Mouse (Mus musculus): ENCODE data around the gene Atp6v0d1. TPM values are rescaled to one million over a fixed set of nuclear protein-coding genes. Genes with fewer than 3 reads are reported as not detected.
A peak's percentile ranks its signal among the peaks of the same experiment; 100 is the strongest.

Gene Atp6v0d1
- total and polyA plus RNA-seq, 3 experiments = 48.8 to 53.6 (median 51.0) TPM

- Histone ChIP-seq H3K4me2 (ENCODE audit: insufficient read depth, low read depth, poor library complexity, severe bottlenecking) (no peak overlapping the region), H3K4me3 (replicated peaks in 1 of 3; ENCODE audit: low read depth in 2 of 3, low read length in 2 of 3, poor library complexity in 1 of 3) (no peak overlapping the region), H3K36me3 (replicated peaks in 1 of 2; ENCODE audit: control insufficient read depth in 1 of 2, insufficient read depth in 1 of 2, low read length in 1 of 2) (peaks cover 0 to 17% of the 10 kb centered on the region in 2 experiments), H3K27ac (ENCODE audit: insufficient read depth, low read depth) (no peak overlapping the region), H3K79me2 (replicated peaks; ENCODE audit: control insufficient read depth, extremely low read depth, insufficient read depth, poor library complexity, severe bottlenecking) (no peaks in the 10 kb centered on the region), H3K9me3 (replicated peaks; ENCODE audit: low read length) (no peaks in the 10 kb centered on the region), H3K9ac (ENCODE audit: insufficient read depth, low read depth) (no peak overlapping the region), H3K4me1 (ENCODE audit: control insufficient read depth in 1 of 2, insufficient read depth in 2 of 2) (peaks cover 7 to 33% of the 10 kb centered on the region in 2 experiments), H3K27me3 (replicated peaks) (no peaks in the 10 kb centered on the region)
- in situ Hi-C loops (cut with MboI; ENCODE audit: low pct_ligation_motif_present, low pct_unique_long_range_greater_than_20kb, low sequenced_read_pairs) (no loop called here), dilution Hi-C loops (cut with MboI; ENCODE audit: extremely low pct_ligation_motif_present, extremely low pct_unique_long_range_greater_than_20kb, low sequenced_read_pairs) (no loop called here)
- no peak for DNase-seq (ENCODE audit: extremely low read depth)
- TF ChIP-seq POLR2AphosphoS2 (IDR thresholded peaks at IDR 0.05; ENCODE audit: low read depth, low read length) = no peak
- no peak for TF ChIP-seq RAD21 (IDR thresholded peaks at IDR 0.05; ENCODE audit: low read depth, low read length)
- TF ChIP-seq RCOR1 (conservative IDR thresholded peaks at IDR 0.05; ENCODE audit: low read depth, low read length) = no peak
- no peak for TF ChIP-seq ELF1 (IDR thresholded peaks at IDR 0.05; ENCODE audit: low read depth, low read length)
- no peak for TF ChIP-seq POLR2A (IDR thresholded peaks at IDR 0.05; ENCODE audit: low read depth, low read length)
- no peak for TF ChIP-seq MEF2A (IDR thresholded peaks at IDR 0.05; ENCODE audit: borderline replicate concordance, low read depth, low read length)
- no peak for TF ChIP-seq MAZ (IDR thresholded peaks at IDR 0.05; ENCODE audit: low read depth, low read length)
- no peak for TF ChIP-seq MXI1 (IDR thresholded peaks at IDR 0.05; ENCODE audit: low read depth, low read length)
- TF ChIP-seq NELFE (IDR thresholded peaks at IDR 0.05; ENCODE audit: low read depth, low read length) = no peak
- no peak for TF ChIP-seq HCFC1 (IDR thresholded peaks at IDR 0.05; ENCODE audit: low read depth, low read length)
- no peak for TF ChIP-seq ZMIZ1 (IDR thresholded peaks at IDR 0.05; ENCODE audit: low read depth, low read length)
These were observed 43.5 kb upstream of the Atp6v0d1 start for GRCm38 (mm10) chr8:105609355-105609754.

- no peak overlapping the region for H3K4me2 ChIP-seq (ENCODE audit: insufficient read depth, low read depth, poor library complexity, severe bottlenecking)
- no peak overlapping the region for H3K4me3 ChIP-seq (replicated peaks in 1 of 3; ENCODE audit: low read depth in 2 of 3, low read length in 2 of 3, poor library complexity in 1 of 3)
- DNase-seq (ENCODE audit: extremely low read depth) = peak; percentile 67
- H3K4me1 ChIP-seq (ENCODE audit: control insufficient read depth in 1 of 2, insufficient read depth in 2 of 2) = peaks cover 7 to 36% of the 10 kb centered on the region in 2 experiments
- no peak overlapping the region for H3K9ac ChIP-seq (ENCODE audit: insufficient read depth, low read depth)
- no peaks in the 10 kb centered on the region for H3K9me3 ChIP-seq (replicated peaks; ENCODE audit: low read length)
- dilution Hi-C loops (cut with MboI; ENCODE audit: extremely low pct_ligation_motif_present, extremely low pct_unique_long_range_greater_than_20kb, low sequenced_read_pairs) = no loop called here
- no peak for TF ChIP-seq ZNF384 (IDR thresholded peaks at IDR 0.05; ENCODE audit: low read depth, low read length)
- no peak for TF ChIP-seq EP300 (IDR thresholded peaks at IDR 0.05; ENCODE audit: low read length)
- TF ChIP-seq SMC3 (IDR thresholded peaks at IDR 0.05; ENCODE audit: low read depth, low read length) = peak; percentile 25; the same call in 1 of the 2 replicates
- peak; percentile 39 to 63; a peak in 3 of 4 replicates for TF ChIP-seq CTCF (conservative IDR thresholded peaks at IDR 0.05 in 1 of 2, IDR thresholded peaks at IDR 0.05 in 1 of 2; ENCODE audit: low read depth in 2 of 2, low read length in 2 of 2)
- H3K36me3 ChIP-seq (replicated peaks in 1 of 2; ENCODE audit: control insufficient read depth in 1 of 2, insufficient read depth in 1 of 2, low read length in 1 of 2) = peaks cover 0 to 9% of the 10 kb centered on the region in 2 experiments
- H3K27me3 ChIP-seq (replicated peaks) = peaks cover 5% of the 10 kb centered on the region
- in situ Hi-C loops (cut with MboI; ENCODE audit: low pct_ligation_motif_present, low pct_unique_long_range_greater_than_20kb, low sequenced_read_pairs) = no loop called here
- H3K27ac ChIP-seq (ENCODE audit: insufficient read depth, low read depth) = no peak overlapping the region
- H3K79me2 ChIP-seq (replicated peaks; ENCODE audit: control insufficient read depth, extremely low read depth, insufficient read depth, poor library complexity, severe bottlenecking) = no peaks in the 10 kb centered on the region
These were observed 41.8 kb upstream of the Atp6v0d1 start for GRCm38 (mm10) chr8:105607684-105608083.

- Histone ChIP-seq H3K4me1 (ENCODE audit: control insufficient read depth in 1 of 2, insufficient read depth in 2 of 2) (peaks cover 7 to 36% of the 10 kb centered on the region in 2 experiments), H3K4me2 (ENCODE audit: insufficient read depth, low read depth, poor library complexity, severe bottlenecking) (peak overlapping the region; percentile 93), H3K4me3 (replicated peaks in 1 of 3; ENCODE audit: low read depth in 2 of 3, low read length in 2 of 3, poor library complexity in 1 of 3) (peak overlapping the region in 2 of 3 experiments; percentile 70 to 79), H3K9me3 (replicated peaks; ENCODE audit: low read length) (no peaks in the 10 kb centered on the region), H3K27me3 (replicated peaks) (peaks cover 5% of the 10 kb centered on the region), H3K36me3 (replicated peaks in 1 of 2; ENCODE audit: control insufficient read depth in 1 of 2, insufficient read depth in 1 of 2, low read length in 1 of 2) (peaks cover 0 to 8% of the 10 kb centered on the region in 2 experiments), H3K27ac (ENCODE audit: insufficient read depth, low read depth) (no peak overlapping the region), H3K9ac (ENCODE audit: insufficient read depth, low read depth) (no peak overlapping the region), H3K79me2 (replicated peaks; ENCODE audit: control insufficient read depth, extremely low read depth, insufficient read depth, poor library complexity, severe bottlenecking) (no peaks in the 10 kb centered on the region)
- DNase-seq (ENCODE audit: extremely low read depth) = no peak
- TF ChIP-seq NELFE (IDR thresholded peaks at IDR 0.05; ENCODE audit: low read depth, low read length) (no peak), SIN3A (IDR thresholded peaks at IDR 0.05; ENCODE audit: low read length) (0 out of 2 replicates have a peak, but pooled peaks have one; percentile 13), PAX5 (IDR thresholded peaks at IDR 0.05; ENCODE audit: low read length) (no peak)
- in situ Hi-C loops (cut with MboI; ENCODE audit: low pct_ligation_motif_present, low pct_unique_long_range_greater_than_20kb, low sequenced_read_pairs) = no loop called here
- dilution Hi-C loops (cut with MboI; ENCODE audit: extremely low pct_ligation_motif_present, extremely low pct_unique_long_range_greater_than_20kb, low sequenced_read_pairs) = no loop called here
These were observed 41.2 kb upstream of the Atp6v0d1 start for GRCm38 (mm10) chr8:105607062-105607461.
